Mouse (Mus musculus) ovary, adult 2 months (tissue): ENCODE results near the gene Eml5. TPM values are rescaled to one million over a fixed set of nuclear protein-coding genes. Genes with fewer than 3 reads are reported as not detected.

Experiments
- polyA plus RNA-seq: library from polyadenylated mRNA; depleted of rRNA; stranded (reverse); fragments of >200 nt; gene quantifications from 2 replicates; pipeline ENCODE4 v1.2.3, GENCODE M21; 2012; rRNA removed

The Eml5 gene
- 1.7 and 3.3 TPM in 2 replicates for polyA plus RNA-seq

GRCm38 (mm10) chr12:98900881-98901801, at the start of gene Eml5:
Gene Eml5, minus strand, starts transcription at chr12:98901484.

GRCm38 (mm10) chr12:98920194-98920991, 19.1 kb upstream of the Eml5 start, which contains the start of gene Ttc8:
Gene Ttc8, plus strand, starts transcription at chr12:98920574.

GRCm38 (mm10) chr12:98746746-98747379, 154.4 kb downstream of the Eml5 start, which contains the start of gene Zc3h14:
Gene Zc3h14, plus strand, starts transcription at chr12:98746964.

GRCm38 (mm10) chr12:98736951-98737800, 164.1 kb downstream of the Eml5 start, which contains the start of gene Ptpn21:
Gene Ptpn21, minus strand, starts transcription at chr12:98737405.

Other genes starting within 250 kb of the Eml5 start
- gene Ptpn21, start 164.1 kb downstream of the Eml5 start, polyA plus RNA-seq: 22.0 and 43.0 TPM in 2 replicates
- gene Zc3h14, start 154.5 kb downstream of the Eml5 start, polyA plus RNA-seq: 38.9 and 43.1 TPM in 2 replicates
- 25.0 and 25.2 TPM in 2 replicates for gene Ttc8, start 19.1 kb upstream of the Eml5 start, polyA plus RNA-seq